Mouse (Mus musculus) erythroblast, embryonic 14.5 days (primary cell): ENCODE data around the gene Hist2h4.

Source experiments
- GATA1 ChIP-seq: IDR thresholded peaks from 2 replicates; pipeline ENCODE4 v1.6.1; 2012; ENCODE audit warnings: low read length, inconsistent platforms, mixed read lengths
- TAL1 ChIP-seq: IDR thresholded peaks from 3 replicates; pipeline ENCODE4 v1.6.1; 2012; ENCODE audit warnings: low read length, inconsistent platforms, mixed read lengths

GRCm38 (mm10) chr3:96277800-96278624 lies 14.9 kb upstream of the Hist2h4 start:
- TF ChIP-seq GATA1 = no peak
- TF ChIP-seq TAL1 = no peak
